Mouse (Mus musculus) embryonic facial prominence, embryonic 15.5 days (tissue): ENCODE results near the gene 2610528A11Rik. TPM values are rescaled to one million over a fixed set of nuclear protein-coding genes. Genes with fewer than 3 reads are reported as not detected.
"Not testable (repeated sequence)": the region's sequence is repeated elsewhere in the genome, so short reads cannot be mapped to it uniquely, and the experiment has no call there.

Experiments used
- ATAC-seq: fragments of 200-750 bp; cut with Nextera tagmentation; 2 replicates; pipeline ENCODE4 v1.8.0; 2017; ENCODE audit warnings: low read depth, moderate TSS enrichment; ENCODE audit not compliant: insufficient number of reproducible peaks, low FRiP score, low TSS enrichment
- H3K27ac ChIP-seq: fragments of 300-500 bp; sonication (generic); replicated peaks from 2 replicates; pipeline ENCODE4 v1.5.1; 2015; ENCODE audit warnings: mild to moderate bottlenecking, inconsistent platforms
- H3K27me3 ChIP-seq: fragments of 300-500 bp; sonication (generic); 2 replicates; pipeline ENCODE4 v1.6.1; 2015; ENCODE audit warnings: inconsistent platforms
- H3K36me3 ChIP-seq: fragments of 300-500 bp; sonication (generic); 2 replicates; pipeline ENCODE4 v1.6.1; 2015; ENCODE audit warnings: mild to moderate bottlenecking, inconsistent platforms
- H3K4me1 ChIP-seq: fragments of 300-500 bp; sonication (generic); 2 replicates; pipeline ENCODE4 v1.6.1; 2015; ENCODE audit warnings: inconsistent platforms
- H3K4me2 ChIP-seq: fragments of 300-500 bp; sonication (generic); replicated peaks from 2 replicates; pipeline ENCODE4 v1.6.1; 2015; ENCODE audit warnings: mild to moderate bottlenecking, inconsistent platforms
- H3K4me3 ChIP-seq: fragments of 300-500 bp; sonication (generic); replicated peaks from 2 replicates; pipeline ENCODE4 v1.5.1; 2015; ENCODE audit warnings: mild to moderate bottlenecking, inconsistent platforms
- H3K9ac ChIP-seq: fragments of 300-500 bp; sonication (generic); 2 replicates; pipeline ENCODE4 v1.6.1; 2015; ENCODE audit warnings: inconsistent platforms
- H3K9me3 ChIP-seq: fragments of 300-500 bp; sonication (generic); replicated peaks from 2 replicates; pipeline ENCODE4 v1.6.1; 2016; ENCODE audit warnings: inconsistent platforms
- WGBS: fragments of 180-500 bp; shearing (Covaris S2); methylation state at CpG from one replicate; pipeline ENCODE4 v1.1.7; 2015; 5-methylcytosine and 5-hydroxymethylcytosine counted together
- polyA plus RNA-seq: library from polyadenylated mRNA; unstranded; fragments of >200 nt; fragmentation: Nextera tagmentation; extraction: Ambion mirVana; gene quantifications from 2 replicates; pipeline ENCODE4 v1.2.1, GENCODE M21; 2015

The 2610528A11Rik gene
- polyA plus RNA-seq: 28.4 and 28.6 TPM in 2 replicates

DNA sequence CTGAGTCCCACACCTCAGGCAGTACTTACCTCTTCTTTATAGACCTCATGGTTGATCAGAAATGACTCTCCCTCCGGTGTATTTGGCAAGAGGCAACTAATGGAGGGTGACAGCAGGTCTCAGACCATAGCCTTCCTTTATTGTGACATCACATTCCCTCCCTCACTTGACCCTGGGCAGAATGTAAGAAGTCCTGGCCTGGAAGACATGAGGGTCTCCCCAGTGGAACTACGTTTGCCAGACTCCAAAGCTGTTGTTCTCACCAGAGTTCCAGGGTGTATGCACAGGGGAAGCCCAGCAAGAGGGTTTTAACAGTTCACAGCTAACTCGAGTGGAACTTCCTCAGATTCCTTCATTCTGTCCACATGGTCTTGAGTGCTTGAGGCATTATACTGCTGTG lies at the start of gene 2610528A11Rik:
Gene 2610528A11Rik, minus strand, starts transcription at position 101 of the 400 bp plus-strand sequence.
- Histone ChIP-seq H3K4me3 (no peak within 1 kb of the TSS), H3K4me1 (no peaks in the 10 kb centered on the region), H3K36me3 (0 out of 2 replicates have a peak, but pooled peaks cover 8% of the 10 kb centered on the region), H3K27me3 (no peaks in the 10 kb centered on the region), H3K27ac (no peak within 1 kb of the TSS), H3K9ac (no peak within 1 kb of the TSS), H3K9me3 (no peaks in the 10 kb centered on the region), H3K4me2 (no peak within 1 kb of the TSS)
- WGBS: 49% methylated on average over 3 of the region's 3 CpGs
- ATAC-seq: no peak

GRCm38 (mm10) chr14:37163277-37163956 lies 49.6 kb upstream of the 2610528A11Rik start:
- H3K4me1 ChIP-seq: no peaks in the 10 kb centered on the region
- 77% methylated on average over 4 of the region's 4 CpGs for WGBS
- H3K9ac ChIP-seq: no peak overlapping the region
- H3K4me2 ChIP-seq: no peak overlapping the region
- H3K27ac ChIP-seq: no peak overlapping the region
- H3K27me3 ChIP-seq: no peaks in the 10 kb centered on the region
- no peaks in the 10 kb centered on the region for H3K36me3 ChIP-seq
- no peak for ATAC-seq
- H3K4me3 ChIP-seq: no peak overlapping the region
- H3K9me3 ChIP-seq: no peaks in the 10 kb centered on the region

DNA sequence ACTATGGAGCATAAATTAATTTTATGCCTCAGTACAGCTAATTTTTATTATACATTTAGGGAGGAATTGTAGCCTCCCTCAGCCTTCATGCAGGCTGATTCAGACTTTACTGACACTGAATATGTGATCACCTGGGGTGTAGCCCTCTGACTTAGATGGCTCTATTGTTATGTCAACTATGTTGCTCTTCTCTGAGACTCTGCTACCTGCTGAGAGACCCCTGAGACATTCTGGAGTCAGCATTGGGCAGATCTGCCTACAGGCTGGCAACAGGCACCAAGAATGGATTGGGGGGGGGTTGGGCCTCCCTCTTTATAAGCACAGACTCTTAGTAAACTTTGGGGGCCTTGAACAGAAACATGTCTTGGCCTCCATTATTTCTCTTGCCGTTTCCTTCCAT lies 40.6 kb upstream of the 2610528A11Rik start:
- Histone ChIP-seq H3K36me3 (no peaks in the 10 kb centered on the region), H3K27me3 (no peaks in the 10 kb centered on the region), H3K9ac (no peak overlapping the region), H3K27ac (no peak overlapping the region), H3K4me2 (no peak overlapping the region), H3K4me3 (no peak overlapping the region), H3K9me3 (no peaks in the 10 kb centered on the region), H3K4me1 (no peaks in the 10 kb centered on the region)
- 91% methylated on average over 1 of the region's 1 CpGs for WGBS
- no peak for ATAC-seq

- Histone ChIP-seq H3K27me3 (no peaks in the 10 kb centered on the region), H3K9ac (no peak overlapping the region), H3K27ac (no peak overlapping the region), H3K36me3 (no peaks in the 10 kb centered on the region), H3K4me1 (peaks cover 3% of the 10 kb centered on the region; the same call in 1 of the 2 replicates), H3K9me3 (no peaks in the 10 kb centered on the region), H3K4me2 (no peak overlapping the region), H3K4me3 (no peak overlapping the region)
- no peak for ATAC-seq
- WGBS: 72% methylated on average over 8 of the region's 8 CpGs
Measured at GRCm38 (mm10) chr14:37139051-37139710, 25.4 kb upstream of the 2610528A11Rik start.

DNA sequence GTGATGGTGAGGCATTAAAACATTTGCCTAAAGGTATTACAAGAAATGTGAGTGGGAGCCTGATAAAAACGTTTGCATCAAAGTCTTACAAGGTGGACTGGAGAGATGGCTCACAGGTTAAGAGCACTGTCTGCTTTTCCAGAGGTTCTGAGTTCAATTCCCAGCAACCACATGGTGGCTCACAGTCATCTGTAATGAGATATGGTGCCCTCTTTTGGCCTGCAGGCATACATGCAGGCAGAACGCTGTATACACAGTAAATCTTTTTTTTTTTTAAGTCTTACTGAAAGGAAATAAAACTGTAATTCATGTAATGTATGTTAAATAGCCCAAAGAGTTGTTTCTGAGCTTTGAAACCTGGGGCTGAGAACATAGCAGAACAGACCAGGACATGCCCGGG lies 23.8 kb upstream of the 2610528A11Rik start:
- H3K36me3 ChIP-seq, H3K9ac ChIP-seq, H3K27ac ChIP-seq, H3K4me2 ChIP-seq, ATAC-seq, H3K9me3 ChIP-seq, H3K4me3 ChIP-seq, H3K27me3 ChIP-seq, H3K4me1 ChIP-seq: not testable (repeated sequence)
- WGBS: 79% methylated on average over 3 of the region's 3 CpGs

- Histone ChIP-seq H3K9ac (no peak overlapping the region), H3K36me3 (peaks cover 12% of the 10 kb centered on the region), H3K4me2 (no peak overlapping the region), H3K27me3 (no peaks in the 10 kb centered on the region), H3K4me3 (no peak overlapping the region), H3K9me3 (no peaks in the 10 kb centered on the region), H3K27ac (no peak overlapping the region), H3K4me1 (peaks cover 5% of the 10 kb centered on the region; the same call in 1 of the 2 replicates)
- no peak for ATAC-seq
- WGBS: 80% methylated on average over 4 of the region's 4 CpGs
Measured at GRCm38 (mm10) chr14:37136110-37136509, 22.3 kb upstream of the 2610528A11Rik start.

GRCm38 (mm10) chr14:37135671-37136070 lies 21.8 kb upstream of the 2610528A11Rik start:
- H3K9me3 ChIP-seq: no peaks in the 10 kb centered on the region
- H3K4me1 ChIP-seq: peaks cover 5% of the 10 kb centered on the region; the same call in 1 of the 2 replicates
- peak overlapping the region; percentile 68 for H3K4me3 ChIP-seq
- no peak overlapping the region for H3K27ac ChIP-seq
- no peak for ATAC-seq
- 3% methylated on average over 10 of the region's 10 CpGs for WGBS
- H3K36me3 ChIP-seq: peaks cover 16% of the 10 kb centered on the region
- H3K4me2 ChIP-seq: peak overlapping the region; percentile 52
- peak overlapping the region; percentile 12; the same call in 1 of the 2 replicates for H3K9ac ChIP-seq
- H3K27me3 ChIP-seq: no peaks in the 10 kb centered on the region

DNA sequence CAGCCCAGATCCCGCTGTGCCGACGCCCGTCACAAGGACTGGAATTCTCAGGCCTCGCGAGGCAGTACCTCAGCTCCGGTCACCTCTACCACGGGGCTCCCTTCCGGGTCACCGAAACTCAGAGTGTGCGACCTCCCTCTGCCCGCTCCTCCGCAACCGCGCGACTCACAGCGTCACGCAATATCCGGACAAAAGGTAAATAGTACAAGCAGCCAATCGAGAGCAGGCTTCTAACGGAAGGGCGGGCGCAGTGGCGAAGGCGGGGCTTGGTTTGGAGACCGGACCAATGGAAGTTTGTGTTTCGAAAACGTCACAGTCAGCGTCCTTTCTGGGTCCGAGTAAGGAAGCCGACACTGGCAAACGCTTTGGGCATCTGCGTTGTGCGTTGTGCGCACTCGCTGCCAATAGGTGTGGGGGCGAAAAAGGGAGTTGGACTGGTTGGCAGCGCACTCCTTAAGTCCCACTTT lies 21.3 kb upstream of the 2610528A11Rik start, which contains the start of gene Ghitm:
Gene Ghitm, minus strand, starts transcription at position 146 of the 467 bp plus-strand sequence.
- Histone ChIP-seq H3K27me3 (no peaks in the 10 kb centered on the region), H3K4me3 (peak within 1 kb of the TSS; percentile 68), H3K9me3 (no peaks in the 10 kb centered on the region), H3K36me3 (peaks cover 21% of the 10 kb centered on the region), H3K9ac (peak within 1 kb of the TSS; percentile 79), H3K4me1 (peaks cover 5% of the 10 kb centered on the region; the same call in 1 of the 2 replicates), H3K27ac (peak within 1 kb of the TSS; percentile 78), H3K4me2 (peak within 1 kb of the TSS; percentile 55)
- ATAC-seq: peak; percentile 100
- 2% methylated on average over 38 of the region's 38 CpGs for WGBS

- WGBS: 1% methylated on average over 40 of the region's 40 CpGs
- ATAC-seq: peak; percentile 21; the same call in 1 of the 2 replicates
- H3K27me3 ChIP-seq: no peaks in the 10 kb centered on the region
- peaks cover 22% of the 10 kb centered on the region for H3K36me3 ChIP-seq
- peak overlapping the region; percentile 68 for H3K4me3 ChIP-seq
- H3K4me1 ChIP-seq: peaks cover 5% of the 10 kb centered on the region; the same call in 1 of the 2 replicates
- H3K9ac ChIP-seq: peak overlapping the region; percentile 79
- peak overlapping the region; percentile 55 for H3K4me2 ChIP-seq
- no peaks in the 10 kb centered on the region for H3K9me3 ChIP-seq
- H3K27ac ChIP-seq: peak overlapping the region; percentile 78
Measured at GRCm38 (mm10) chr14:37134304-37135126, 20.7 kb upstream of the 2610528A11Rik start.

DNA sequence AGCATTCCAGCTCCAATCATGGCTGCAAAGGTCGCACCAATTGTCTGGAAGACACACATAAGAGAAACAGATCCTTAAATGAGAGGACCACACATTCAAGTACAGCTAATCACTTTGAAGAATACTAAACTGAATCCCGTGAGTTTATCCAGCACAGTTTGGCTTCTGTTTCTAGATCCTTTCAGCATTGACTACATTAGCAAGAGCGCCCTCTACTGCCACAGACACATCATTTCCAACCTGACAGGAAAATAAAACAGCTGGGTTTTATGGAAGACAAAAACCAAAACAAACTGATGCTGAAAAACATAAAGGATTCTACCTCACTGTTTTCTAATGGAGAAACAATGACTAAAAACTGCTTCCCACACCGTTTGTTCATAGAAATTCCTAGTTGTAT lies 13.8 kb upstream of the 2610528A11Rik start:
- Histone ChIP-seq H3K36me3 (peaks cover 68% of the 10 kb centered on the region), H3K9ac (no peak overlapping the region), H3K4me2 (no peak overlapping the region), H3K27me3 (no peaks in the 10 kb centered on the region), H3K27ac (no peak overlapping the region), H3K4me3 (no peak overlapping the region), H3K9me3 (no peaks in the 10 kb centered on the region), H3K4me1 (no peaks in the 10 kb centered on the region)
- 49% methylated on average over 4 of the region's 4 CpGs for WGBS
- ATAC-seq: no peak

- H3K9ac ChIP-seq: no peak overlapping the region
- H3K4me3 ChIP-seq: no peak overlapping the region
- no peaks in the 10 kb centered on the region for H3K4me1 ChIP-seq
- peaks cover 32% of the 10 kb centered on the region for H3K36me3 ChIP-seq
- WGBS: 93% methylated on average over 4 of the region's 4 CpGs
- no peaks in the 10 kb centered on the region for H3K9me3 ChIP-seq
- H3K27me3 ChIP-seq: no peaks in the 10 kb centered on the region
- H3K27ac ChIP-seq: no peak overlapping the region
- no peak overlapping the region for H3K4me2 ChIP-seq
- no peak for ATAC-seq
Measured at GRCm38 (mm10) chr14:37119233-37119632, 5.4 kb upstream of the 2610528A11Rik start.
